Mouse (Mus musculus): ENCODE results near the gene BC035947. TPM values are rescaled to one million over a fixed set of nuclear protein-coding genes. Genes with fewer than 3 reads are reported as not detected.

BC035947 gene
- polyA plus RNA-seq, 1 experiment from 2014 or later = 0.10 TPM

GRCm38 (mm10) chr1:78501036-78501435 is 10.9 kb downstream of the BC035947 start:
- 81% methylated on average over 16 of the region's 16 CpGs for WGBS
- no peaks in the 10 kb centered on the region for H3K27me3 ChIP-seq (replicated peaks)
- peaks cover 3% of the 10 kb centered on the region; the same call in 1 of the 2 replicates for H3K9me3 ChIP-seq (replicated peaks)
- no peaks in the 10 kb centered on the region for H3K36me3 ChIP-seq
- no peak overlapping the region for H3K4me3 ChIP-seq
- no peaks in the 10 kb centered on the region for H3K4me1 ChIP-seq (replicated peaks)
- no peak overlapping the region for H3K27ac ChIP-seq (ENCODE audit: poor library complexity, severe bottlenecking)
- H3K4me2 ChIP-seq = no peak overlapping the region
- no peak overlapping the region for H3K9ac ChIP-seq
- ATAC-seq (ENCODE audit: insufficient number of reproducible peaks, low FRiP score) = no peak

- no peaks in the 10 kb centered on the region for H3K36me3 ChIP-seq
- H3K9me3 ChIP-seq (replicated peaks) = no peaks in the 10 kb centered on the region
- 90% methylated on average over 1 of the region's 1 CpGs for WGBS
- 0 out of 2 replicates have a peak, but pooled peaks cover 13% of the 10 kb centered on the region for H3K4me1 ChIP-seq (replicated peaks)
- no peaks in the 10 kb centered on the region for H3K27me3 ChIP-seq (replicated peaks)
- no peak overlapping the region for H3K9ac ChIP-seq
- no peak for ATAC-seq (ENCODE audit: insufficient number of reproducible peaks, low FRiP score)
- H3K4me3 ChIP-seq = no peak overlapping the region
- no peak overlapping the region for H3K27ac ChIP-seq (ENCODE audit: poor library complexity, severe bottlenecking)
- no peak overlapping the region for H3K4me2 ChIP-seq
Measured at GRCm38 (mm10) chr1:78490143-78490542, 21.8 kb downstream of the BC035947 start.

GRCm38 (mm10) chr1:78488752-78489492 is 23.0 kb downstream of the BC035947 start, which contains the start of gene Farsb:
Gene Farsb (minus strand): TSS chr1:78488897.
- Histone ChIP-seq H3K27me3 (replicated peaks) (no peaks in the 10 kb centered on the region), H3K4me1 (replicated peaks) (0 out of 2 replicates have a peak, but pooled peaks cover 13% of the 10 kb centered on the region), H3K9ac (peak within 1 kb of the TSS; percentile 91), H3K4me3 (peak within 1 kb of the TSS; percentile 85), H3K27ac (ENCODE audit: poor library complexity, severe bottlenecking) (peak within 1 kb of the TSS; percentile 3; the same call in 1 of the 2 replicates), H3K9me3 (replicated peaks) (no peaks in the 10 kb centered on the region), H3K36me3 (no peaks in the 10 kb centered on the region), H3K4me2 (peak within 1 kb of the TSS; percentile 82)
- peak; percentile 95 for ATAC-seq (ENCODE audit: insufficient number of reproducible peaks, low FRiP score)
- WGBS = under 1% methylated on average over 31 of the region's 31 CpGs

- Histone ChIP-seq H3K9ac (peak overlapping the region; percentile 91), H3K36me3 (no peaks in the 10 kb centered on the region), H3K27me3 (replicated peaks) (no peaks in the 10 kb centered on the region), H3K4me1 (replicated peaks) (0 out of 2 replicates have a peak, but pooled peaks cover 13% of the 10 kb centered on the region), H3K9me3 (replicated peaks) (no peaks in the 10 kb centered on the region), H3K4me3 (peak overlapping the region; percentile 85), H3K4me2 (peak overlapping the region; percentile 82), H3K27ac (ENCODE audit: poor library complexity, severe bottlenecking) (peak overlapping the region; percentile 3; the same call in 1 of the 2 replicates)
- WGBS = 0% methylated on average over 28 of the region's 28 CpGs
- ATAC-seq (ENCODE audit: insufficient number of reproducible peaks, low FRiP score) = no peak
Measured at GRCm38 (mm10) chr1:78488427-78488751, 23.6 kb downstream of the BC035947 start.

- no peaks in the 10 kb centered on the region for H3K9me3 ChIP-seq (replicated peaks)
- no peak overlapping the region for H3K4me2 ChIP-seq
- no peak overlapping the region for H3K9ac ChIP-seq
- no peak overlapping the region for H3K27ac ChIP-seq (ENCODE audit: poor library complexity, severe bottlenecking)
- no peak for ATAC-seq (ENCODE audit: insufficient number of reproducible peaks, low FRiP score)
- H3K27me3 ChIP-seq (replicated peaks) = no peaks in the 10 kb centered on the region
- 57% methylated on average over 2 of the region's 2 CpGs for WGBS
- H3K4me1 ChIP-seq (replicated peaks) = 0 out of 2 replicates have a peak, but pooled peaks cover 9% of the 10 kb centered on the region
- H3K36me3 ChIP-seq = peaks cover 12% of the 10 kb centered on the region
- H3K4me3 ChIP-seq = no peak overlapping the region
Measured at GRCm38 (mm10) chr1:78484361-78484760, 27.6 kb downstream of the BC035947 start.

- 95% methylated on average over 3 of the region's 3 CpGs for WGBS
- no peak for ATAC-seq (ENCODE audit: insufficient number of reproducible peaks, low FRiP score)
- Histone ChIP-seq H3K9ac (no peak overlapping the region), H3K4me3 (no peak overlapping the region), H3K4me1 (replicated peaks) (0 out of 2 replicates have a peak, but pooled peaks cover 9% of the 10 kb centered on the region), H3K27me3 (replicated peaks) (no peaks in the 10 kb centered on the region), H3K27ac (ENCODE audit: poor library complexity, severe bottlenecking) (no peak overlapping the region), H3K4me2 (no peak overlapping the region), H3K9me3 (replicated peaks) (no peaks in the 10 kb centered on the region), H3K36me3 (peaks cover 17% of the 10 kb centered on the region)
Measured at GRCm38 (mm10) chr1:78483430-78483829, 28.5 kb downstream of the BC035947 start.

- Histone ChIP-seq H3K27ac (ENCODE audit: poor library complexity, severe bottlenecking) (no peak overlapping the region), H3K9me3 (replicated peaks) (no peaks in the 10 kb centered on the region), H3K9ac (no peak overlapping the region), H3K4me3 (no peak overlapping the region), H3K27me3 (replicated peaks) (no peaks in the 10 kb centered on the region), H3K36me3 (peaks cover 56% of the 10 kb centered on the region), H3K4me1 (replicated peaks) (no peaks in the 10 kb centered on the region), H3K4me2 (no peak overlapping the region)
- 84% methylated on average over 5 of the region's 5 CpGs for WGBS
- ATAC-seq (ENCODE audit: insufficient number of reproducible peaks, low FRiP score) = no peak
Measured at GRCm38 (mm10) chr1:78472441-78472840, 39.5 kb downstream of the BC035947 start.

- Histone ChIP-seq H3K9ac (no peak overlapping the region), H3K4me1 (replicated peaks) (no peaks in the 10 kb centered on the region), H3K4me2 (no peak overlapping the region), H3K27ac (ENCODE audit: poor library complexity, severe bottlenecking) (no peak overlapping the region), H3K4me3 (no peak overlapping the region), H3K36me3 (peaks cover 60% of the 10 kb centered on the region), H3K27me3 (replicated peaks) (no peaks in the 10 kb centered on the region), H3K9me3 (replicated peaks) (no peaks in the 10 kb centered on the region)
- ATAC-seq (ENCODE audit: insufficient number of reproducible peaks, low FRiP score) = no peak
- WGBS = 36% methylated on average over 7 of the region's 7 CpGs
Measured at GRCm38 (mm10) chr1:78454659-78455058, 57.3 kb downstream of the BC035947 start.

- H3K4me3 ChIP-seq = no peak overlapping the region
- no peak overlapping the region for H3K4me2 ChIP-seq
- H3K4me1 ChIP-seq (replicated peaks) = no peaks in the 10 kb centered on the region
- H3K27me3 ChIP-seq (replicated peaks) = no peaks in the 10 kb centered on the region
- H3K9ac ChIP-seq = no peak overlapping the region
- H3K27ac ChIP-seq (ENCODE audit: poor library complexity, severe bottlenecking) = no peak overlapping the region
- peaks cover 56% of the 10 kb centered on the region for H3K36me3 ChIP-seq
- ATAC-seq (ENCODE audit: insufficient number of reproducible peaks, low FRiP score) = no peak
- WGBS = 92% methylated on average over 8 of the region's 8 CpGs
- H3K9me3 ChIP-seq (replicated peaks) = no peaks in the 10 kb centered on the region
Measured at GRCm38 (mm10) chr1:78453886-78454285, 58.1 kb downstream of the BC035947 start.

- no peak overlapping the region for H3K27ac ChIP-seq (ENCODE audit: poor library complexity, severe bottlenecking)
- no peaks in the 10 kb centered on the region for H3K27me3 ChIP-seq (replicated peaks)
- 90% methylated on average over 6 of the region's 6 CpGs for WGBS
- no peak overlapping the region for H3K9ac ChIP-seq
- H3K4me1 ChIP-seq (replicated peaks) = 0 out of 2 replicates have a peak, but pooled peaks cover 2% of the 10 kb centered on the region
- ATAC-seq (ENCODE audit: insufficient number of reproducible peaks, low FRiP score) = no peak
- peaks cover 61% of the 10 kb centered on the region for H3K36me3 ChIP-seq
- no peaks in the 10 kb centered on the region for H3K9me3 ChIP-seq (replicated peaks)
- no peak overlapping the region for H3K4me2 ChIP-seq
- H3K4me3 ChIP-seq = no peak overlapping the region
Measured at GRCm38 (mm10) chr1:78452544-78452943, 59.4 kb downstream of the BC035947 start.

- ATAC-seq (ENCODE audit: insufficient number of reproducible peaks, low FRiP score) = no peak
- no peak overlapping the region for H3K4me2 ChIP-seq
- H3K9me3 ChIP-seq (replicated peaks) = no peaks in the 10 kb centered on the region
- H3K27me3 ChIP-seq (replicated peaks) = no peaks in the 10 kb centered on the region
- H3K36me3 ChIP-seq = peaks cover 65% of the 10 kb centered on the region
- no peak overlapping the region for H3K4me3 ChIP-seq
- H3K4me1 ChIP-seq (replicated peaks) = 0 out of 2 replicates have a peak, but pooled peaks cover 2% of the 10 kb centered on the region
- no peak overlapping the region for H3K9ac ChIP-seq
- no peak overlapping the region for H3K27ac ChIP-seq (ENCODE audit: poor library complexity, severe bottlenecking)
- WGBS = 85% methylated on average over 12 of the region's 12 CpGs
Measured at GRCm38 (mm10) chr1:78451070-78451854, 60.7 kb downstream of the BC035947 start.
